ENCODE assay signal across 29 mouse cellular contexts in genomic region chr11:59085200-59085599, GRCm38 (mm10). TPM values are rescaled to one million over a fixed set of nuclear protein-coding genes. Genes with fewer than 3 reads are reported as not detected.
"Had no signal": no experiment of that assay in that cellular context is flagged by ENCODE, and none has a peak within 500 bp of the region (broad histone marks: within the 10 kb centered on the region; RNA-seq: fewer than 3 reads in every experiment).

No protein-coding gene starts in this region.

- H3K27me3 ChIP-seq: embryonic facial prominence, embryonic 12.5 days; embryonic facial prominence, embryonic 13.5 days; embryonic facial prominence, embryonic 15.5 days; forebrain, embryonic 12.5 days; forebrain, embryonic 13.5 days; forebrain, embryonic 15.5 days had no signal

- H3K9me3 ChIP-seq: embryonic facial prominence, embryonic 10.5 days; embryonic facial prominence, embryonic 12.5 days; embryonic facial prominence, embryonic 13.5 days; embryonic facial prominence, embryonic 15.5 days; forebrain, embryonic 10.5 days; forebrain, embryonic 12.5 days; forebrain, embryonic 13.5 days; forebrain, embryonic 15.5 days; heart, embryonic 10.5 days had no signal

- H3K36me3 ChIP-seq: embryonic facial prominence, embryonic 10.5 days; embryonic facial prominence, embryonic 12.5 days; embryonic facial prominence, embryonic 13.5 days; embryonic facial prominence, embryonic 15.5 days; forebrain, embryonic 10.5 days; forebrain, embryonic 12.5 days; forebrain, embryonic 15.5 days had no signal

- H3K4me3 ChIP-seq: embryonic facial prominence, embryonic 10.5 days; embryonic facial prominence, embryonic 12.5 days; embryonic facial prominence, embryonic 13.5 days; embryonic facial prominence, embryonic 15.5 days; erythroblast, embryonic 14.5 days; forebrain, embryonic 10.5 days; forebrain, embryonic 12.5 days; forebrain, embryonic 13.5 days; forebrain, embryonic 15.5 days; heart, adult 2 months; heart, embryonic 10.5 days had no signal

- ATAC-seq: forebrain, embryonic 13.5 days; forebrain, embryonic 14.5 days; forebrain, embryonic 15.5 days; forebrain, embryonic 16.5 days; forebrain, postnatal 0 days had no signal

- H3K27ac ChIP-seq: embryonic facial prominence, embryonic 10.5 days; embryonic facial prominence, embryonic 12.5 days; embryonic facial prominence, embryonic 13.5 days; embryonic facial prominence, embryonic 15.5 days; forebrain, embryonic 10.5 days; forebrain, embryonic 12.5 days; forebrain, embryonic 13.5 days; forebrain, embryonic 15.5 days; heart, adult 2 months; heart, embryonic 10.5 days had no signal

- DNase-seq: cerebellum, adult 2 months; cerebellum, adult 8-10 months; cerebellum, adult 9-10 months; cerebellum, adult 9-11 months; cerebellum, postnatal 10 days; cerebellum, postnatal 14 days; cerebellum, postnatal 25 days; cerebellum, postnatal 36 days; embryo, embryonic 11 days; forebrain, postnatal 0 days; gastrocnemius, postnatal 14 days; gastrocnemius, postnatal 25 days; gastrocnemius, postnatal 36 days; heart, adult 18-20 months had no signal

- H3K4me2 ChIP-seq: embryonic facial prominence, embryonic 12.5 days; embryonic facial prominence, embryonic 13.5 days; embryonic facial prominence, embryonic 15.5 days; forebrain, embryonic 12.5 days; forebrain, embryonic 13.5 days; forebrain, embryonic 15.5 days had no signal

- H3K9ac ChIP-seq: embryonic facial prominence, embryonic 12.5 days; embryonic facial prominence, embryonic 13.5 days; embryonic facial prominence, embryonic 15.5 days; forebrain, embryonic 12.5 days; forebrain, embryonic 13.5 days; forebrain, embryonic 15.5 days; forebrain, postnatal 0 days had no signal

- H3K4me1 ChIP-seq: embryonic facial prominence, embryonic 10.5 days; embryonic facial prominence, embryonic 12.5 days; embryonic facial prominence, embryonic 13.5 days; embryonic facial prominence, embryonic 15.5 days; forebrain, embryonic 10.5 days; forebrain, embryonic 12.5 days; forebrain, embryonic 13.5 days; forebrain, embryonic 15.5 days had no signal

RNA-seq across cellular contexts. Expression of gene Obscn, which starts 51.0 kb away (rescaled TPM):
- total RNA-seq: common myeloid progenitor, adult 5-6 weeks; granulocyte monocyte progenitor cell, adult 5-6 weeks had no signal
- polyA plus RNA-seq: forebrain, embryonic 12.5 days had no signal
